Mouse (Mus musculus) midbrain, embryonic 14.5 days (tissue): ENCODE measurements around the gene N4bp2l1. TPM values are rescaled to one million over a fixed set of nuclear protein-coding genes. Genes with fewer than 3 reads are reported as not detected.
A peak's percentile ranks its signal among the peaks of the same experiment; 100 is the strongest.

Source experiments
- ATAC-seq: fragments of 200-750 bp; cut with Nextera tagmentation; 2 replicates; pipeline ENCODE4 v1.8.0; 2017; ENCODE audit warnings: moderate number of reproducible peaks, moderate library complexity; ENCODE audit not compliant: low FRiP score, low TSS enrichment
- DNase-seq: peaks from one replicate; pipeline ENCODE4 v3.0.0-alpha.2; 2015
- H3K27ac ChIP-seq: fragments of 300-500 bp; sonication (generic); replicated peaks from 2 replicates; pipeline ENCODE4 v1.5.1; 2014; ENCODE audit warnings: mild to moderate bottlenecking, low read depth, low read length, moderate library complexity
- H3K27me3 ChIP-seq: fragments of 300-500 bp; sonication (generic); 2 replicates; pipeline ENCODE4 v1.6.1; 2014; ENCODE audit warnings: low read length, control low read depth, mixed read lengths; ENCODE audit not compliant: control insufficient read depth, insufficient read depth
- H3K36me3 ChIP-seq: fragments of 300-500 bp; sonication (generic); 2 replicates; pipeline ENCODE4 v1.6.1; 2014; ENCODE audit warnings: low read length, control low read depth; ENCODE audit not compliant: control insufficient read depth, insufficient read depth
- H3K4me1 ChIP-seq: fragments of 300-500 bp; sonication (generic); 2 replicates; pipeline ENCODE4 v1.6.1; 2014; ENCODE audit warnings: mild to moderate bottlenecking, antibody characterized with exemption, low read length, control low read depth; ENCODE audit not compliant: control insufficient read depth, insufficient read depth
- H3K4me2 ChIP-seq: fragments of 300-500 bp; sonication (generic); 2 replicates; pipeline ENCODE4 v1.6.1; 2014; ENCODE audit warnings: mild to moderate bottlenecking, low read length, moderate library complexity
- H3K4me3 ChIP-seq: fragments of 300-500 bp; sonication (generic); replicated peaks from 2 replicates; pipeline ENCODE4 v1.5.1; 2014; ENCODE audit warnings: low read depth, low read length
- H3K9ac ChIP-seq: fragments of 300-500 bp; sonication (generic); replicated peaks from 2 replicates; pipeline ENCODE4 v1.6.1; 2014; ENCODE audit warnings: mild to moderate bottlenecking, low read length, moderate library complexity
- H3K9me3 ChIP-seq: fragments of 300-500 bp; sonication (generic); 2 replicates; pipeline ENCODE4 v1.6.1; 2016; ENCODE audit warnings: low read length, control low read depth, mixed read lengths; ENCODE audit not compliant: control insufficient read depth
- WGBS: fragments of 180-500 bp; shearing (Covaris S2); extraction: QIAGEN DNeasy Blood & Tissue Kit; methylation state at CpG from one replicate; pipeline ENCODE4 v1.1.7; 2014; 5-methylcytosine and 5-hydroxymethylcytosine counted together
- polyA plus RNA-seq: library from polyadenylated mRNA; unstranded; fragments of >200 nt; fragmentation: Nextera tagmentation; extraction: Ambion mirVana; gene quantifications from 2 replicates; pipeline ENCODE4 v1.2.1, GENCODE M21; 2014

N4bp2l1 gene
- polyA plus RNA-seq, 1 experiment from 2014 or later, result 12.9 TPM

GRCm38 (mm10) chr5:150581180-150581579 lies 15.8 kb downstream of the N4bp2l1 start:
- no peak overlapping the region for H3K4me3 ChIP-seq
- H3K4me1 ChIP-seq, result no peaks in the 10 kb centered on the region
- H3K9ac ChIP-seq, result no peak overlapping the region
- no peaks in the 10 kb centered on the region for H3K27me3 ChIP-seq
- H3K4me2 ChIP-seq, result no peak overlapping the region
- DNase-seq, result no peak
- H3K9me3 ChIP-seq, result no peaks in the 10 kb centered on the region
- no peak overlapping the region for H3K27ac ChIP-seq
- WGBS, result 56% methylated on average over 6 of the region's 6 CpGs
- no peaks in the 10 kb centered on the region for H3K36me3 ChIP-seq
- ATAC-seq, result no peak

- H3K4me3 ChIP-seq, result no peak overlapping the region
- no peaks in the 10 kb centered on the region for H3K27me3 ChIP-seq
- 87% methylated on average over 6 of the region's 6 CpGs for WGBS
- H3K9ac ChIP-seq, result no peak overlapping the region
- no peak for ATAC-seq
- peaks cover 8% of the 10 kb centered on the region for H3K36me3 ChIP-seq
- no peaks in the 10 kb centered on the region for H3K4me1 ChIP-seq
- no peaks in the 10 kb centered on the region for H3K9me3 ChIP-seq
- no peak for DNase-seq
- no peak overlapping the region for H3K27ac ChIP-seq
- no peak overlapping the region for H3K4me2 ChIP-seq
Observed at GRCm38 (mm10) chr5:150578613-150579171, 18.3 kb downstream of the N4bp2l1 start.

GRCm38 (mm10) chr5:150576832-150577231 lies 20.2 kb downstream of the N4bp2l1 start:
- Histone ChIP-seq H3K27ac (no peak overlapping the region), H3K9ac (no peak overlapping the region), H3K36me3 (peaks cover 10% of the 10 kb centered on the region), H3K27me3 (no peaks in the 10 kb centered on the region), H3K4me3 (no peak overlapping the region), H3K9me3 (no peaks in the 10 kb centered on the region), H3K4me1 (no peaks in the 10 kb centered on the region), H3K4me2 (no peak overlapping the region)
- WGBS, result 83% methylated on average over 11 of the region's 11 CpGs
- DNase-seq (no peak), ATAC-seq (no peak)

GRCm38 (mm10) chr5:150574885-150575284 lies 22.1 kb downstream of the N4bp2l1 start:
- Histone ChIP-seq H3K4me3 (no peak overlapping the region), H3K9ac (no peak overlapping the region), H3K4me1 (no peaks in the 10 kb centered on the region), H3K4me2 (no peak overlapping the region), H3K36me3 (peaks cover 16% of the 10 kb centered on the region), H3K27me3 (no peaks in the 10 kb centered on the region), H3K9me3 (no peaks in the 10 kb centered on the region), H3K27ac (no peak overlapping the region)
- no peak for DNase-seq
- ATAC-seq, result no peak
- WGBS, result 82% methylated on average over 5 of the region's 5 CpGs

GRCm38 (mm10) chr5:150574403-150574802 lies 22.6 kb downstream of the N4bp2l1 start:
- Histone ChIP-seq H3K4me1 (no peaks in the 10 kb centered on the region), H3K27me3 (no peaks in the 10 kb centered on the region), H3K4me2 (no peak overlapping the region), H3K4me3 (no peak overlapping the region), H3K9me3 (no peaks in the 10 kb centered on the region), H3K9ac (no peak overlapping the region), H3K36me3 (peaks cover 16% of the 10 kb centered on the region), H3K27ac (no peak overlapping the region)
- no peak for DNase-seq
- no peak for ATAC-seq
- WGBS, result 96% methylated on average over 3 of the region's 3 CpGs

GRCm38 (mm10) chr5:150570496-150571219 lies 26.3 kb downstream of the N4bp2l1 start:
- DNase-seq, result peak; percentile 59
- Histone ChIP-seq H3K9ac (no peak overlapping the region), H3K4me2 (no peak overlapping the region), H3K27me3 (no peaks in the 10 kb centered on the region), H3K4me1 (no peaks in the 10 kb centered on the region), H3K4me3 (no peak overlapping the region), H3K27ac (no peak overlapping the region), H3K9me3 (no peaks in the 10 kb centered on the region), H3K36me3 (peaks cover 29% of the 10 kb centered on the region)
- 73% methylated on average over 11 of the region's 11 CpGs for WGBS
- ATAC-seq, result no peak

GRCm38 (mm10) chr5:150566971-150567370 lies 30.0 kb downstream of the N4bp2l1 start:
- no peak for ATAC-seq
- H3K27me3 ChIP-seq, result no peaks in the 10 kb centered on the region
- no peaks in the 10 kb centered on the region for H3K4me1 ChIP-seq
- no peak overlapping the region for H3K4me3 ChIP-seq
- peaks cover 20% of the 10 kb centered on the region for H3K36me3 ChIP-seq
- H3K27ac ChIP-seq, result no peak overlapping the region
- no peak for DNase-seq
- no peak overlapping the region for H3K9ac ChIP-seq
- 96% methylated on average over 5 of the region's 5 CpGs for WGBS
- no peaks in the 10 kb centered on the region for H3K9me3 ChIP-seq
- no peak overlapping the region for H3K4me2 ChIP-seq

- Histone ChIP-seq H3K9ac (no peak overlapping the region), H3K4me1 (no peaks in the 10 kb centered on the region), H3K27me3 (no peaks in the 10 kb centered on the region), H3K4me2 (no peak overlapping the region), H3K36me3 (peaks cover 22% of the 10 kb centered on the region), H3K9me3 (no peaks in the 10 kb centered on the region), H3K27ac (no peak overlapping the region), H3K4me3 (no peak overlapping the region)
- no peak for ATAC-seq
- 59% methylated on average over 3 of the region's 3 CpGs for WGBS
- DNase-seq, result no peak
Observed at GRCm38 (mm10) chr5:150566226-150566625, 30.8 kb downstream of the N4bp2l1 start.

GRCm38 (mm10) chr5:150564426-150564825 lies 32.6 kb downstream of the N4bp2l1 start:
- DNase-seq (no peak), ATAC-seq (no peak)
- Histone ChIP-seq H3K9ac (no peak overlapping the region), H3K4me3 (no peak overlapping the region), H3K9me3 (no peaks in the 10 kb centered on the region), H3K27me3 (no peaks in the 10 kb centered on the region), H3K36me3 (peaks cover 25% of the 10 kb centered on the region), H3K4me1 (no peaks in the 10 kb centered on the region), H3K4me2 (no peak overlapping the region), H3K27ac (no peak overlapping the region)
- WGBS, result 93% methylated on average over 6 of the region's 6 CpGs
